Mouse (Mus musculus) heart, embryonic 14.5 days (tissue): Measurements from ENCODE around the gene Hpse. TPM values are rescaled to one million over a fixed set of nuclear protein-coding genes. Genes with fewer than 3 reads are reported as not detected.

Experiments
- ATAC-seq: fragments of 200-750 bp; cut with Nextera tagmentation; 2 replicates; pipeline ENCODE4 v1.8.0; 2017; ENCODE audit warnings: low read depth, moderate TSS enrichment; ENCODE audit not compliant: insufficient number of reproducible peaks, insufficient read depth, low FRiP score
- H3K27ac ChIP-seq, 2 experiments: fragments of 200-500 bp in 1 of 2; fragments of 300-500 bp in 1 of 2; sonication (generic) in 1 of 2; replicated peaks in 1 of 2; 2 replicates each; pipeline ENCODE4 v1.5.1; 2012 to 2014; ENCODE audit warnings: low read depth in 2 of 2, low read length in 2 of 2, control low read depth in 1 of 2, mild to moderate bottlenecking in 1 of 2, mixed read lengths in 1 of 2; ENCODE audit not compliant: control insufficient read depth in 1 of 2, insufficient read depth in 1 of 2
- H3K27me3 ChIP-seq: fragments of 300-500 bp; sonication (generic); 2 replicates; pipeline ENCODE4 v1.6.1; 2014; ENCODE audit warnings: mild to moderate bottlenecking, low read length, control low read depth; ENCODE audit not compliant: control insufficient read depth, insufficient read depth
- H3K36me3 ChIP-seq: fragments of 300-500 bp; sonication (generic); 2 replicates; pipeline ENCODE4 v1.6.1; 2014; ENCODE audit warnings: mild to moderate bottlenecking, control low read depth, low read length, mixed read lengths; ENCODE audit not compliant: control insufficient read depth, insufficient read depth
- H3K4me1 ChIP-seq, 2 experiments: fragments of 200-500 bp in 1 of 2; fragments of 300-500 bp in 1 of 2; sonication (generic) in 1 of 2; 2 replicates each; pipeline ENCODE4 v1.6.1; 2012 to 2014; ENCODE audit warnings: low read length in 2 of 2, control low read depth in 1 of 2, mixed read lengths in 1 of 2; ENCODE audit not compliant: control insufficient read depth in 2 of 2, insufficient read depth in 2 of 2
- H3K4me2 ChIP-seq: fragments of 300-500 bp; sonication (generic); 2 replicates; pipeline ENCODE4 v1.6.1; 2014; ENCODE audit warnings: mild to moderate bottlenecking, low read length
- H3K4me3 ChIP-seq, 2 experiments: fragments of 200-500 bp in 1 of 2; fragments of 300-500 bp in 1 of 2; sonication (generic) in 1 of 2; 2 replicates each; pipeline ENCODE4 v1.5.1; 2012 to 2014; ENCODE audit warnings: low read length in 2 of 2, mild to moderate bottlenecking in 2 of 2, control low read depth in 1 of 2, low read depth in 1 of 2, moderate library complexity in 1 of 2; ENCODE audit not compliant: control insufficient read depth in 1 of 2, insufficient read depth in 1 of 2
- H3K9ac ChIP-seq: fragments of 300-500 bp; sonication (generic); 2 replicates; pipeline ENCODE4 v1.6.1; 2014; ENCODE audit warnings: mild to moderate bottlenecking, low read length
- H3K9me3 ChIP-seq: fragments of 300-500 bp; sonication (generic); 2 replicates; pipeline ENCODE4 v1.6.1; 2016; ENCODE audit warnings: low read length, control low read depth; ENCODE audit not compliant: control insufficient read depth
- WGBS: fragments of 180-500 bp; shearing (Covaris S2); extraction: QIAGEN DNeasy Blood & Tissue Kit; methylation state at CpG from one replicate; pipeline ENCODE4 v1.1.7; 2014; 5-methylcytosine and 5-hydroxymethylcytosine counted together
- polyA plus RNA-seq: library from polyadenylated mRNA; unstranded; fragments of >200 nt; fragmentation: Nextera tagmentation; extraction: Ambion mirVana; gene quantifications from 2 replicates; pipeline ENCODE4 v1.2.1, GENCODE M21; 2014

The Hpse gene
- polyA plus RNA-seq, 1 experiment from 2014 or later = 1.1 TPM

DNA sequence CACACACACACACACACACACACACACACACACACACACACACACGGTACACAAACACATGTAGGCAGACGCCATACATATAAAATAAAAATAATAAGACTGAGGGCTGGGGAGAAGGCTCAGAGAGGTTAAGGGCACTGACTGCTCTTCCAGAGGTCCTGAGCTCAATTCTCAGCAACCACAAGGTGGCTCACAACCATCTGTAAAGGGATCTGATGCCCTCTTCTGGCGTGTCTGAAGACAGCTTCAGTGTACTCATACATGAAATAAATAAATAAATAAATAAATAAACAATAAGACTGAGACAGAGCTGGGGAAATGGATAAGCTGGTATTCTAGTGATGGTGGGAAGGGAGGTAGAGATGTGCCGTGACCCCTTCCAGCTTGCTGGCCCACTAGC lies 33.9 kb downstream of the Hpse start:
- H3K36me3 ChIP-seq = no peaks in the 10 kb centered on the region
- WGBS = 68% methylated on average over 4 of the region's 4 CpGs
- H3K27ac ChIP-seq = no peak overlapping the region
- H3K4me1 ChIP-seq = no peaks in the 10 kb centered on the region
- no peaks in the 10 kb centered on the region for H3K27me3 ChIP-seq
- no peak overlapping the region for H3K4me2 ChIP-seq
- no peaks in the 10 kb centered on the region for H3K9me3 ChIP-seq
- no peak overlapping the region for H3K9ac ChIP-seq
- ATAC-seq = no peak
- no peak overlapping the region for H3K4me3 ChIP-seq

DNA sequence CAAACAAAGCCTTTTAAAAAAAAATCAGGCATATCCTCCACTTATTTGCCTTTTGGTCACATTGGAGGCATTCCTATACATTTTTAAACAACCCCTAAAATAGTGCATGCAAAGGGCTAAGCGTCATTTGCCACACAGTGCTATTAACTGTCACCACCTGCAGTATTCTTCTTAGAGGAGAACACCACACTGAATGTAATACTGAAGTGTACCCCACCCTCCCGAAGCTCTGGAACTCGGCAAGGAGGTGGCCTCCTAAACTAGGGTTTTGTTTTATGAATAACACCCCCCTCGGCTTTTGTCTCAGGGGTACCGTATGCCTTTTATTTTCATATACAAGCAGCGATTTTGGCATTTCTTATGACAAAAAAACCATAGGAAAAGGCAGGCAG lies 39.0 kb downstream of the Hpse start:
- Histone ChIP-seq H3K9ac (no peak overlapping the region), H3K36me3 (no peaks in the 10 kb centered on the region), H3K9me3 (no peaks in the 10 kb centered on the region), H3K4me1 (no peaks in the 10 kb centered on the region), H3K4me2 (no peak overlapping the region), H3K27me3 (no peaks in the 10 kb centered on the region; the same call in 1 of the 2 replicates), H3K27ac (no peak overlapping the region), H3K4me3 (no peak overlapping the region)
- WGBS = 76% methylated on average over 6 of the region's 6 CpGs
- no peak for ATAC-seq

- no peak overlapping the region for H3K4me3 ChIP-seq
- no peaks in the 10 kb centered on the region for H3K4me1 ChIP-seq
- no peak overlapping the region for H3K27ac ChIP-seq
- no peak overlapping the region for H3K9ac ChIP-seq
- H3K4me2 ChIP-seq = no peak overlapping the region
- no peak for ATAC-seq
- H3K9me3 ChIP-seq = no peaks in the 10 kb centered on the region
- no peaks in the 10 kb centered on the region for H3K36me3 ChIP-seq
- no peaks in the 10 kb centered on the region; the same call in 1 of the 2 replicates for H3K27me3 ChIP-seq
- WGBS = 67% methylated on average over 18 of the region's 18 CpGs
These were observed 39.5 kb downstream of the Hpse start for GRCm38 (mm10) chr5:100679911-100680541.

DNA sequence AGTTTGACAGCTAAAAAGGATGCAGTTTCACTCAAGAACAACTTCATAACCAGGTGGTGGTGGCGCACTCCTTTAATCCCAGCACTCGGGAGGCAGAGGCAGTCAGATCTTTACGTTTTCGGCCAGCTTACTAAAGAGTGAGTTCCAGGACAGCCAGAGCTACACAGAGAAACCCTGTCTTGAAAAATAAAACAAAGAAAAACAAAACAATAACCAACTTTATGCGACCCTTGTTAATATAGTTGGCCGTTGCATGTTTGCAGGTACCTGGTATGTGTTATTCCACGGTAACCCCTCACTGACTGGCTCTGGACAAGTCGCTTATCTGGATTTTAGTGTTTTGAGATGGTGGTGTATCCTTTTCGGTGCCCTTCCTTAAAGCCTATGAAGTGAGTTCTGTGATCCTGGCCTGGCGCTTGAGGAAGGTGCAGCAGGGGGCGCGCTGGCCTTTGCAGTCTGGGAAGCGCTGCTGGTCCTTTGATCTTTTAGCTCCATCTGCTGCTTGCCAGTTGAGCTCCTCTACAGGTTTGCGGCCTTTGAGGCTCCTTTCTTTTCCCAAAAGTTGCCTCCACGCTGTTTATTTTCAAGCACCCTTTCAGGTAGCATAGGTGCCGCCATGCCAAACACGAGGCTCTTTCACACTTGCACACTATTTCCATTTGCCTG lies 44.7 kb downstream of the Hpse start, which contains the start of gene Coq2:
Gene Coq2 (minus strand): TSS at position 430 of the 666 bp plus-strand sequence.
- Histone ChIP-seq H3K4me2 (peak within 1 kb of the TSS; percentile 89), H3K27me3 (no peaks in the 10 kb centered on the region; the same call in 1 of the 2 replicates), H3K27ac (peak within 1 kb of the TSS in 1 of 2 experiments; percentile 59; a peak in 1 of 4 replicates), H3K4me3 (peak within 1 kb of the TSS; percentile 77 to 81), H3K36me3 (peaks cover 9% of the 10 kb centered on the region), H3K9me3 (no peaks in the 10 kb centered on the region), H3K9ac (peak within 1 kb of the TSS; percentile 91), H3K4me1 (peaks cover 4 to 5% of the 10 kb centered on the region in 2 experiments; a peak in 2 of 4 replicates)
- no peak for ATAC-seq
- 6% methylated on average over 17 of the region's 17 CpGs for WGBS

DNA sequence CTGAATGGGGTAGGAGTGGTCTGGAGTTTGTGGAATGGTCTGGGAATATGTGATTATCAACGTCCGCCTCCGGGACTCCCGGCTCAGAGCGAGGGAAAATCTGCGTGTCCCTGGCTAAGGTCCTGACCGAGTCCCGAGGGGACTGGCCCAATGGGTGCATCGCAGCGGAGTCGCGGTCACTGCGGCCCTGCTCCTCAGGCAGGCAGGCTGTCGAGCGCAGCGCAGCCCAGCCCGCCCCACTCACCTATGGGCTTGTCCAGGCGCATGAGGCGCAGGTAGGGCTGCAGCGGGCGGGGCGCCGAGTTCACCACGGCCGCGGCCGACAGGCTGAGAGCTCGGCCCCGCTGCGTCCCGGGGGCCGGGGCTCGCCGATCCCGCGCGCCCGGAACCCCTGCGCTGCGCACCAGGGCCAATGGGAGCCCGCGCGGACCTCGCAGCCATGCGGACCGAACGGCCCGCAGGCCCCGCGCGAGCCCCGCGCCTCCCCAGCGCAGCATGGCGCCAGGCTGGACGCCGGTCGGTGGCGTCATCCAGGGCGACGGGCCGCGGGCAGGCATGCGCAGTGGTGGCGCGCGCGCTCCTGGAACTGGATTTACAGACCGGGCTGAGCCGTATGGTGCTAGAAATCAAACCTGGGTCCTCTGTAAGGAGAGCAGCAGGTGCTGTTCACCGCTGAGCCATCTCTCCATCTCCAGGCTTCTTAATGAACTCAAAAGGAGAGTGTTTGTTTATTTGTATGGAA lies 45.6 kb downstream of the Hpse start:
- peak overlapping the region; percentile 91 for H3K9ac ChIP-seq
- H3K27ac ChIP-seq = peak overlapping the region in 1 of 2 experiments; percentile 59; a peak in 1 of 4 replicates
- H3K36me3 ChIP-seq = peaks cover 14% of the 10 kb centered on the region
- H3K4me1 ChIP-seq = peaks cover 4 to 5% of the 10 kb centered on the region in 2 experiments; a peak in 2 of 4 replicates
- H3K9me3 ChIP-seq = no peaks in the 10 kb centered on the region
- peak; percentile 90 for ATAC-seq
- under 1% methylated on average over 70 of the region's 71 CpGs for WGBS
- H3K4me3 ChIP-seq = peak overlapping the region; percentile 77 to 81
- H3K4me2 ChIP-seq = peak overlapping the region; percentile 89
- no peaks in the 10 kb centered on the region; the same call in 1 of the 2 replicates for H3K27me3 ChIP-seq

DNA sequence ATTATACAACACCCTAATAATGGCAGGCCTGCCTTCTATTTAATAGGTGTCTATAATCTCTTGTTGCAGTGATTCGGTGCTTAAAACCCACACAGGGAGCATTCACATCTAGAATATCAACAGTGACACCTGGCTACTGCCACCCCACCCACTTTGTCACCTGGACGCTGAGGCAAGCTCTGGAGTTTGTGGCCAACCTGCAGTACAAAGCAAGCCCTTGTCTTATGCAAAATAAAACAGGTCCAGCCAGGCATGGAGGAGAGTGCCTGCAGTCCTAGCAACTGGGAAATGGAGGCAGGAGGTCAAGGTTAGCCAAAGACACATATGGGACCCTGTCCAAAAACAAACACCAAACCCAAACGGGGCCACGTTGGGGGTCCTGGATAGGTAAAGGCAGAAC lies 47.1 kb downstream of the Hpse start:
- Histone ChIP-seq H3K27me3 (no peaks in the 10 kb centered on the region), H3K4me1 (peaks cover 4 to 5% of the 10 kb centered on the region in 2 experiments; a peak in 2 of 4 replicates), H3K36me3 (peaks cover 18% of the 10 kb centered on the region), H3K27ac (no peak overlapping the region), H3K4me3 (no peak overlapping the region), H3K4me2 (no peak overlapping the region), H3K9ac (no peak overlapping the region), H3K9me3 (no peaks in the 10 kb centered on the region)
- ATAC-seq = no peak
- 86% methylated on average over 4 of the region's 4 CpGs for WGBS

- Histone ChIP-seq H3K4me1 (peaks cover 4 to 5% of the 10 kb centered on the region in 2 experiments; a peak in 2 of 4 replicates), H3K9ac (no peak overlapping the region), H3K27me3 (no peaks in the 10 kb centered on the region), H3K36me3 (peaks cover 23% of the 10 kb centered on the region), H3K27ac (no peak overlapping the region), H3K9me3 (no peaks in the 10 kb centered on the region), H3K4me2 (no peak overlapping the region), H3K4me3 (no peak overlapping the region)
- WGBS = 76% methylated on average over 3 of the region's 3 CpGs
- no peak for ATAC-seq
These were observed 47.6 kb downstream of the Hpse start for GRCm38 (mm10) chr5:100671897-100672296.
